Comparison of ENCODE assay signal across 18 mouse cellular contexts in the genomic region with DNA sequence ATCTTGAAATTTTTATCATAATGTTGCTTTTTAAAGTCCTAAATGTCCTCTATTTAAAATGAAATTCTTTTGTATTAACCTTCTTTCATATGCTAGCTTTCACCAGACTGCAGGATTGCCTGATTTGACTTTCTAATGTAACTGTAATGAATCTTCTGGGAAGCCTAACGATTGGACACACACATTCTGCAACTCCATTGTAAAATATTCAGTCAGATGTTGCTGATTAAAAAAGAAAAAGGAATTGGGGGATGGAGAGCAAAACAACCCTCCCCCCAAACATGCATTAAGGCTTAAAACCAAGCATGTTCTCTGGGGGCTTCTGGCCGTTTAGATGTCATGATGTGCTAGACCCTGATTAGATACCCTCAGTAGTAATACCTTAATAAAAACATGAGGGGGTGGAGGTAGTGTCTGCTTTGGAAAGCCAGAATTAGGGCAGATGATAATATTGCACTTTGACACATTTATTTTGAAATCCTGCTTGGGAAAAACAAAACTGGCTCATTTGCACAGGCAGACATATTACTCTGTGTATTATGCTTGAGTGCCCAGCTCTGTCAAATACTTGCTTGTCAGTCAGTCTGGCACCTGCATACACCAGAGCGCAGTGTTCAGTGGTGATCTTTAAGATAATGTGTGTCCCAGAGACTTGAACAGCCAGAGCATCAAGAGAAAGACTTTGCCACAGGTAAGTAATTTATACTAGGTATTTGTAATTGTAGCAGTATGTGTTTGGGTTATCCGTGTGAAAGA. TPM values are rescaled to one million over a fixed set of nuclear protein-coding genes. Genes with fewer than 3 reads are reported as not detected.
DNase-seq lines count a peak whose midpoint lies in the region; ATAC-seq and TF ChIP-seq lines count a peak whose summit lies in the region.
"Had no signal": no experiment of that assay in that cellular context is flagged by ENCODE, and none has a peak within 500 bp of the region (broad histone marks: within the 10 kb centered on the region; RNA-seq: fewer than 3 reads in every experiment).

No protein-coding gene starts in this region.

- TF ChIP-seq CTCF in midbrain, postnatal 0 days (IDR thresholded peaks at IDR 0.05), result no peak

- no peaks in the 10 kb centered on the region for H3K4me1 ChIP-seq in forebrain, embryonic 11.5 days (replicated peaks; ENCODE audit: control insufficient read depth, insufficient read depth, low read length)
- H3K4me1 ChIP-seq in forebrain, embryonic 10.5 days, result 0 out of 2 replicates have a peak, but pooled peaks cover 2% of the 10 kb centered on the region
- H3K4me1 ChIP-seq in midbrain, embryonic 11.5 days (ENCODE audit: control insufficient read depth, insufficient read depth, low read length), result peaks cover 4% of the 10 kb centered on the region; the same call in 1 of the 2 replicates
- peaks cover 13% of the 10 kb centered on the region for H3K4me1 ChIP-seq in midbrain, postnatal 0 days (ENCODE audit: insufficient read depth, low read length)
- H3K4me1 ChIP-seq in hindbrain, embryonic 15.5 days (replicated peaks), result peaks cover 29% of the 10 kb centered on the region
- H3K4me1 ChIP-seq in neural tube, embryonic 14.5 days (ENCODE audit: control insufficient read depth, insufficient read depth, low read length), result peaks cover 24% of the 10 kb centered on the region

- ATAC-seq in forebrain, embryonic 11.5 days (replicated peaks; ENCODE audit: low FRiP score), result no peak
- no peak for ATAC-seq in midbrain, embryonic 11.5 days (ENCODE audit: low FRiP score)
- no peak for ATAC-seq in midbrain, postnatal 0 days (ENCODE audit: low FRiP score)
- no peak for ATAC-seq in hindbrain, embryonic 15.5 days (ENCODE audit: low FRiP score, low read depth)
- peak; percentile 45; the same call in 1 of the 2 replicates for ATAC-seq in neural tube, embryonic 14.5 days (ENCODE audit: low read depth)
- ATAC-seq in frontal cortex, adult (ENCODE audit: low TSS enrichment), result no peak
- ATAC-seq: CD4-positive, CD25-positive, alpha-beta regulatory T cell, adult 4 months; lung, postnatal 0 days had no signal

- DNase-seq in forebrain, embryonic 11.5 days (ENCODE audit: low spot score), result no peak
- DNase-seq in forebrain, embryonic 10.5 days (ENCODE audit: extremely low spot score, low spot score), result no peak
- no peak for DNase-seq in midbrain, embryonic 11.5 days (ENCODE audit: low spot score, missing footprints)
- DNase-seq in midbrain, postnatal 0 days (ENCODE audit: low spot score), result no peak
- no peak for DNase-seq in layer of hippocampus, postnatal 10 days (ENCODE audit: low spot score in 2 of 2)
- DNase-seq: cerebellum, postnatal 14 days; embryo, embryonic 11 days; gastrocnemius, postnatal 14 days; kidney, adult 9 months; kidney, postnatal 36 days; thymus, postnatal 36 days had no signal

- no peaks in the 10 kb centered on the region for H3K9me3 ChIP-seq in forebrain, embryonic 11.5 days (ENCODE audit: control insufficient read depth, low read length)
- H3K9me3 ChIP-seq in forebrain, embryonic 10.5 days, result 0 out of 2 replicates have a peak, but pooled peaks cover 3% of the 10 kb centered on the region
- H3K9me3 ChIP-seq in midbrain, embryonic 11.5 days (ENCODE audit: control insufficient read depth, low read length), result no peaks in the 10 kb centered on the region
- no peaks in the 10 kb centered on the region for H3K9me3 ChIP-seq in midbrain, postnatal 0 days (ENCODE audit: low read length)
- H3K9me3 ChIP-seq in hindbrain, embryonic 15.5 days, result no peaks in the 10 kb centered on the region
- no peaks in the 10 kb centered on the region for H3K9me3 ChIP-seq in neural tube, embryonic 14.5 days (ENCODE audit: control insufficient read depth, low read length)
- H3K9me3 ChIP-seq: G1E had no signal

- H3K27ac ChIP-seq in forebrain, embryonic 11.5 days (ENCODE audit: low read depth, low read length), result peak overlapping the region; percentile 18; the same call in 1 of the 2 replicates
- H3K27ac ChIP-seq in forebrain, embryonic 10.5 days, result no peak overlapping the region
- H3K27ac ChIP-seq in midbrain, embryonic 11.5 days (ENCODE audit: low read depth, low read length), result peak overlapping the region; percentile 32; the same call in 1 of the 2 replicates
- no peak overlapping the region for H3K27ac ChIP-seq in midbrain, postnatal 0 days (ENCODE audit: low read depth, low read length)
- peak overlapping the region; percentile 46 for H3K27ac ChIP-seq in hindbrain, embryonic 15.5 days (replicated peaks)
- H3K27ac ChIP-seq in neural tube, embryonic 14.5 days (ENCODE audit: low read depth, low read length), result peak overlapping the region; percentile 71
- H3K27ac ChIP-seq: liver, embryonic 14.5 days had no signal

- H3K4me2 ChIP-seq in forebrain, embryonic 11.5 days (ENCODE audit: low read depth, low read length, severe bottlenecking), result no peak overlapping the region
- H3K4me2 ChIP-seq in midbrain, embryonic 11.5 days, result no peak overlapping the region
- H3K4me2 ChIP-seq in midbrain, postnatal 0 days (ENCODE audit: low read depth, low read length, poor library complexity, severe bottlenecking), result no peak overlapping the region
- H3K4me2 ChIP-seq in hindbrain, embryonic 15.5 days, result no peak overlapping the region
- H3K4me2 ChIP-seq in neural tube, embryonic 14.5 days (ENCODE audit: low read depth, low read length), result peak overlapping the region; percentile 23; the same call in 1 of the 2 replicates

- H3K9ac ChIP-seq in forebrain, embryonic 11.5 days (ENCODE audit: low read length), result no peak overlapping the region
- H3K9ac ChIP-seq in midbrain, embryonic 11.5 days (ENCODE audit: low read length), result no peak overlapping the region
- no peak overlapping the region for H3K9ac ChIP-seq in midbrain, postnatal 0 days (replicated peaks; ENCODE audit: low read length, poor library complexity, severe bottlenecking)
- H3K9ac ChIP-seq in hindbrain, embryonic 15.5 days, result no peak overlapping the region
- H3K9ac ChIP-seq in neural tube, embryonic 14.5 days (replicated peaks; ENCODE audit: low read depth, low read length), result no peak overlapping the region
- H3K9ac ChIP-seq: liver, embryonic 14.5 days had no signal

- H3K27me3 ChIP-seq in forebrain, embryonic 11.5 days (ENCODE audit: control insufficient read depth, insufficient read depth, low read length), result no peaks in the 10 kb centered on the region
- no peaks in the 10 kb centered on the region for H3K27me3 ChIP-seq in forebrain, embryonic 10.5 days (ENCODE audit: poor library complexity, severe bottlenecking)
- H3K27me3 ChIP-seq in midbrain, embryonic 11.5 days (ENCODE audit: control insufficient read depth, insufficient read depth, low read length), result no peaks in the 10 kb centered on the region
- no peaks in the 10 kb centered on the region for H3K27me3 ChIP-seq in midbrain, postnatal 0 days (ENCODE audit: insufficient read depth, low read length)
- no peaks in the 10 kb centered on the region for H3K27me3 ChIP-seq in hindbrain, embryonic 15.5 days
- no peaks in the 10 kb centered on the region for H3K27me3 ChIP-seq in neural tube, embryonic 14.5 days (ENCODE audit: control insufficient read depth, insufficient read depth, low read length)

- WGBS in forebrain, embryonic 11.5 days, result 73% methylated on average over 4 of the region's 4 CpGs
- WGBS in forebrain, embryonic 10.5 days, result 89% methylated on average over 4 of the region's 4 CpGs
- WGBS in midbrain, embryonic 11.5 days, result 76% methylated on average over 4 of the region's 4 CpGs
- WGBS in midbrain, postnatal 0 days, result 31% methylated on average over 4 of the region's 4 CpGs
- 27% methylated on average over 4 of the region's 4 CpGs for WGBS in hindbrain, embryonic 15.5 days
- 23% methylated on average over 4 of the region's 4 CpGs for WGBS in neural tube, embryonic 14.5 days

- no peaks in the 10 kb centered on the region for H3K36me3 ChIP-seq in forebrain, embryonic 11.5 days (ENCODE audit: control insufficient read depth, insufficient read depth, low read length)
- peaks cover 20% of the 10 kb centered on the region for H3K36me3 ChIP-seq in forebrain, embryonic 10.5 days (replicated peaks)
- no peaks in the 10 kb centered on the region for H3K36me3 ChIP-seq in midbrain, embryonic 11.5 days (ENCODE audit: control insufficient read depth, insufficient read depth, low read length)
- H3K36me3 ChIP-seq in midbrain, postnatal 0 days (ENCODE audit: insufficient read depth, low read length), result no peaks in the 10 kb centered on the region
- H3K36me3 ChIP-seq in hindbrain, embryonic 15.5 days, result no peaks in the 10 kb centered on the region
- no peaks in the 10 kb centered on the region for H3K36me3 ChIP-seq in neural tube, embryonic 14.5 days (ENCODE audit: control insufficient read depth, insufficient read depth, low read length)

- no peak overlapping the region for H3K4me3 ChIP-seq in forebrain, embryonic 11.5 days (ENCODE audit: low read depth, low read length)
- H3K4me3 ChIP-seq in forebrain, embryonic 10.5 days, result no peak overlapping the region
- H3K4me3 ChIP-seq in midbrain, embryonic 11.5 days (ENCODE audit: low read depth, low read length), result no peak overlapping the region
- H3K4me3 ChIP-seq in midbrain, postnatal 0 days (ENCODE audit: low read depth, low read length), result no peak overlapping the region
- H3K4me3 ChIP-seq in hindbrain, embryonic 15.5 days, result no peak overlapping the region
- no peak overlapping the region for H3K4me3 ChIP-seq in neural tube, embryonic 14.5 days (ENCODE audit: low read depth, low read length)

RNA-seq across cellular contexts. Expression of a gene that starts 52.7 kb away (rescaled TPM):
- 51.6 and 56.2 TPM in 2 replicates for polyA plus RNA-seq in forebrain, embryonic 11.5 days (2014; fragmentation: Nextera tagmentation; extraction: Ambion mirVana)
- polyA plus RNA-seq in forebrain, embryonic 10.5 days (2016; fragmentation: Nextera tagmentation; extraction: Ambion mirVana), result 26.8 and 31.1 TPM in 2 replicates
- polyA plus RNA-seq in midbrain, embryonic 11.5 days (2014; fragmentation: Nextera tagmentation; extraction: Ambion mirVana), result 34.2 and 36.8 TPM in 2 replicates
- 36.8 and 44.3 TPM in 2 replicates for total RNA-seq in midbrain, postnatal 0 days (2014; rRNA removed)
- 17.9 and 22.7 TPM in 2 replicates for polyA plus RNA-seq in midbrain, postnatal 0 days (2015; fragmentation: Nextera tagmentation; extraction: Ambion mirVana)
- polyA plus RNA-seq in hindbrain, embryonic 15.5 days (2015; fragmentation: Nextera tagmentation; extraction: Ambion mirVana), result 32.5 and 33.8 TPM in 2 replicates
- 50.5 and 50.7 TPM in 2 replicates for polyA plus RNA-seq in neural tube, embryonic 14.5 days (2014; fragmentation: Nextera tagmentation; extraction: Ambion mirVana)
- total RNA-seq in layer of hippocampus, postnatal 10 days (2021), result 100 to 1,000 TPM; 108 to 117 TPM

Comparison
In these comparisons a context has a peak if more than half of its experiments do, and no peak if none do; other contexts are left out.
1. H3K27ac ChIP-seq: peak in forebrain, embryonic 11.5 days (single experiment), midbrain, embryonic 11.5 days (single experiment), hindbrain, embryonic 15.5 days (single experiment) and neural tube, embryonic 14.5 days (single experiment); none in forebrain, embryonic 10.5 days (single experiment) and midbrain, postnatal 0 days (single experiment).